Mouse (Mus musculus) R1 (cell line): Measurements from ENCODE around the gene Plekhg2.
A peak's percentile ranks its signal among the peaks of the same experiment; 100 is the strongest.

Source experiments
- DNase-seq: peaks from one replicate; pipeline ENCODE4 v3.0.0-alpha.2; 2018; ENCODE audit warnings: low read depth, low spot score

The Plekhg2 gene

DNA sequence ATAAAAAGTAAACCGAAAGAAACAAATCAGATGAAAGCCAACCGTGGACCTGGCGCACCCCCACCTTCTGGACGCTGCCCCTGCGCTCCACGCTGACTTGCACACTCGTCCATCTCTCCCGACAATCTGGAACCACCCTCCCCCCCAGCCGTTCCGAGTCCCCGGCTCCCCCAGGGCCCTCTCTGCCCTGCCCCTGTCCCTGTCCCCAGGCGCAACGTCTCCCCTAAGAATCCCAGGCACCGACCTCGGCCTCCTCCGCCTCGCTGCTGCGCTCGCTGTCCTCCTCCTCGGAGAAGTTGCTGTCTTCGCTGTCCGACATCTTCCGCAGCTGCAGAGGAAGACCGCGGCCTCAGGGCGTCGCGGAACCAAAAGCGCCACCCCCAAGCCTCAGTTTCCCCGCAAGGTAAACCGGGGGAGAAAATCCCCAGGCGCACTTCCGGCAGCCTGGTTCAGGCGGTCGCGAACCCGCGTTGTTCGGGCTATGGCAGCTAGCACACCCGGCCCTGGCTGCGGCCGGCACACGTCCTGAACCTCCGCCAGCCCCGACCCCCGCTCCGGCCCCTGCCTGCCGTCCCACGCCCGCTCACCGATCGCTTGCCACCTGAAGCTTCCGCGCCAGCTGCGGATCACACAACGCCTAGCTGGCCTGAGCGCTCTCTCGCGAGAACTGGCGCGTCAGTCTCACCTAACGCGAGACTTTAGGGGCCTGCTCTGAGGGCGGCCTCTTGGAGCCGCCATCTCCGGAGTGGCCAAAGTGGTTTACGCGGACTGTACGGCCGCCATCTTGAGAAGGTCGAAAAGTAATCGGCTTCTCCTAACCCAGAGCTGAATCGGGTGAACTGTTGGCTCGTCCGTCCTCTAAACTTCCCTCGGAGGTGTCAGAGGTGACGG lies 34.0 kb downstream of the Plekhg2 start, which contains the start of gene Supt5:
Gene Supt5, minus strand, starts transcription at position 639 of the 891 bp plus-strand sequence.
- DNase-seq = peak; percentile 99

DNA sequence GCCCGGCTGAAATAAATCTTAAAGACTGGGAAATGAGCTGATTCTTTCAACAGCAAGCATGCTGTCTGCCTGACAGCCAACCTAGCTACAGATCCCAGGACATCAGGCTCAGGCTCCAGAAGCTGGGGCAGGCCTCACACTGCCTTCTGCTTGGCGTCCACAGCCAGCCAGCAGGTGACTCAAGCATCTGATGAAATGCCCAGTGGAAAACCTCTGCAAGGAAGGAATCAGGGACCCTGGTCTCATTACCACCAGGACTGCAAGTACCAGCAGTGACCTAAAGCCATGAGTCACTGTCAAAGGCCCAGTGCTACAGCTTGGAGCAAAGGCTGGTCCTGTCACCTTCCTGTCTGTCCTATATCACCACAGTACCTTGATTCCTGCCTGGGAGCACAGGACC lies 36.9 kb downstream of the Plekhg2 start:
- no peak for DNase-seq

DNA sequence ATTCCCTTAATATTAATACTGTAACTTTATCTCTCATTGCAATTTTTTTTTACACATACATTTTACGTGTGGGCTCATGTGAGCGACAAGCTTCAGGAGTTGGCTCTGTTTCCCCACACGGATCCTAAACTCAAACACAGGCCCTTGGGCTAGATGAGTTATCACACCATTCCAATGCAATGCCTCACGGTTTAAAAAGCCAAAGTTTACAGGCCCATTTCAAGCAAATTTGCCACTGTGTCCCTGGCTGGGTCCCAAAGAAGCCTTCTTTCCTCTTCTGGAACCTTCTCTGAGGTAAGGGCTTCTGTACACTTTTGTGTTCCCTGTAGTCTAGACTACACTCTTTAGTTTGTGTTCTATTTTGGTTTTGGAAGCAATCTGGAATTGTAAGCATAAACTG lies 37.9 kb downstream of the Plekhg2 start:
- no peak for DNase-seq

DNA sequence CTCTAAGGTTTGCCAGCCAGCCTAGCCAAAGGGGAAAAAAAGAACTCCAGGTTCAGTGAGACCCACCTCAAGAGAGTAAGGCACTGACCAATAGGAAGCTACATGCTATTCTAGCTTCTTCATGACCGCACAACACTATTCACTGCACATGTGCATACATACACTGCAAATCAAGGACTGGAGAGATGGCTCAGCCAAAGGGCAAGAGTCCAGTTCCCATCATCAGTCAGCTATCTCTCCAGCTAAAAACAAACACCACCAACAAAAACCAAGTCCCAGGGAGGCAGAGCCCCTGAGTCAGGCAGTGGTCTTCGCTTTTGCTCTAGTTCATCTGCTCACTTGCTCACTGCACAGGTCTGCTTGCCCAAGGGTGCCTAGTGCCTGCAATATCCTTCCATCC lies 44.1 kb downstream of the Plekhg2 start:
- DNase-seq = no peak

DNA sequence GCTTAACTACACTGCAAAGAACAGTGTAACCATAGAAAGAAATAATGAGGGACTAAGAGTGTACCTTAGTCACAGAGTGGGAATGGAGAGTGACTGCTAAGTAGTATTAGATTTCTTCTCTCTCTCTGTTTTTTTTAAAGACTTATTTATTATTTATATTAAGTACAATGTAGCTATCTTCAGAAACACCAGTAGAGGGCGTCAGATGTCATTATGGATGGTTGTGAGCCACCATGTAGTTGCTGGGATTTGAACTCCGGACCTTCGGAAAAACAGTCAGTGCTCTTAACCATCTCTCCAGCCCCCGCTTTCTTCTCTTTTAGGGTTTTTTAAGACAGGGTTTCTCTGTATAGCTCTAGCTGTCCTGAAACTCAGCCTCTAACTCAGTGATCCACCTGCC lies 45.9 kb downstream of the Plekhg2 start:
- no peak for DNase-seq

DNA sequence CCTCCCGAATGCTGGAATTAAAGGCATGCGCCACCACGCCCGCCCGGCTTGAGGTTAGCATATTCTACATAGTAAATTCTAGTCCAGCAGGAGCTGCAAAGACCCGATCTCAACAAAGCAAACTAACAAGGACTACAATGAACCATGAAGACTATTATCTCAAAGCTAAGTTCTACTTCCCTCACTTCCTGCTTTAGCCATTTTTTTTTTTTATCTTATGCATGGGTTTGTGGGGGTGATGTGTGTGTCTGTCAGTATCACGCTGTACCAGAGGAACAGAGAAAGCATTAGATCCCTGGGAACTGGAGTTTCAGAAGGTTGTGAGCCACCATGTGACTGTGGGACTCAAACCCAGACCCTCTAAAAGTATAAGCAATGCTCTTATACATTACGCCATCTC lies 47.1 kb downstream of the Plekhg2 start:
- DNase-seq = peak; percentile 40

DNA sequence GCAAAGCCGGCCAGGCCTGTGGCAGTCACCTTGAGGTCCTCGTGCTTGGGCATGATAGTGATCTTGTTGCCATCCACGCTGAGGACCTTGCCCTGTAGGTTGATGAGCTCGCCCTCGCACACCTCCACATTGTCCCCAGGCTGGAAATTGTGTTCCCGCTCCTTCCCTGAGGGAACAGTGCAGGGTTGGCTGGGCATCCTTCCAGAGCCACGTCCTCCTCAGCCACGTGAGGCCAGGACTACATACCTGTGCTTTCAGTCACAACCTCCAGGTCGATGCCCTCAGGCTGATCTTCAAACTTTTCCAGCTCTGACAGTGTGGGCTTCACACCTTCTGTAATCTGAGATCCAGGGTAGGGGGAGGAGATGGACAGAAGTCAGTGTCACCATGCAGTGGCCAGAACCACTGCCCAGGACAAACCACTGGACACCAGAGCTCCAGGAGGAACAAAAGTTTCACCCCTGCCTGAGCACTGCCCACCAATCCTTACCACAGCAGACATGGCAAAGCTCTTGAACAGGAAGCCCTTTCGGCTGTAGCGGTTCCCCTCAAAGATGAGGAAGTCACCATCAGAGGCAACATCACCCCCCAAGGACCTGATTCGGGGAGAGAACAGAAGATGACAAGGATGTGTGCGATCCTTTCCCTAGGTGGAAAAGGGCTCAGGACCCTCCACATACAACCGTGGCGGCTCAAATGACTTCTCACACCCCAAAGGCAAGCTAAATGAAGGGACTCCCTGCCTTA lies 50.3 kb downstream of the Plekhg2 start:
- no peak for DNase-seq

DNA sequence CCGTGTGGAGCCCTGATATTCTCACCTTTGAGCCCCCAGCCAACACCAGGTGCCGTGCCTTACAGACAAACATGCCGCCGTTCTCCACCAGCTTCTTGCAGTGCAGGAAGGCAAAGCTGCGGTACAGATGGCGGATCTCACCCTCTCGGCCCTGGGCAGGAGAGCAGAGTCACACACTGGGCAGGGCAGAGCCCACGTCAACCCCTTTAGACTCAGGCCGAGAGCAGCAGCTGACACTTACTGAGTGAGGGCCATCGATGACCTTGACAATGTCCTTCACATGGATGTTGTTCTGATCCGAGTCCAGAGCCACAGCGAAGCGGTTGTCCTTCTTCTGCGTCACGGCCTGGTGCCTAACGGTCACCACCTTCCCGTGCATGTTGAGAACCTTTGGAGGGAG lies 53.7 kb downstream of the Plekhg2 start:
- DNase-seq = no peak

DNA sequence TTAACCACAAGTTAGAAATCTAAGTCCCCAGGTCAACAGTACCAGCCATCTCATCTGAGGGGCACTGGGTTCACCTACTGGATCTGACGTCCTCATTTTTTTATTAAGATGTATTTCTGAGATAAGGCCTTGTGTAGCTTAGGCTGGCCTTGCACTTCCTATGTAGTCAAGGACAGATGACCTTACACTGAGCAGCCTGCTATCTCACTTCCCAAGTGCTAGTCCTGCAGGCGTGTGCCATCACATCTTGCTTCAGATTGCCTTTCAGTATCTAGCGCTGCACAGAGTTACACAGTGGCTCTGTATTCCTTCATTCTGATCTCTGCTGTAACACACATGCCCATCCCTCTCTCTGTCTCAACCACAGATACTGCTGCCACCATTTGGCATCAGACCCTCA lies 54.4 kb downstream of the Plekhg2 start:
- no peak for DNase-seq

DNA sequence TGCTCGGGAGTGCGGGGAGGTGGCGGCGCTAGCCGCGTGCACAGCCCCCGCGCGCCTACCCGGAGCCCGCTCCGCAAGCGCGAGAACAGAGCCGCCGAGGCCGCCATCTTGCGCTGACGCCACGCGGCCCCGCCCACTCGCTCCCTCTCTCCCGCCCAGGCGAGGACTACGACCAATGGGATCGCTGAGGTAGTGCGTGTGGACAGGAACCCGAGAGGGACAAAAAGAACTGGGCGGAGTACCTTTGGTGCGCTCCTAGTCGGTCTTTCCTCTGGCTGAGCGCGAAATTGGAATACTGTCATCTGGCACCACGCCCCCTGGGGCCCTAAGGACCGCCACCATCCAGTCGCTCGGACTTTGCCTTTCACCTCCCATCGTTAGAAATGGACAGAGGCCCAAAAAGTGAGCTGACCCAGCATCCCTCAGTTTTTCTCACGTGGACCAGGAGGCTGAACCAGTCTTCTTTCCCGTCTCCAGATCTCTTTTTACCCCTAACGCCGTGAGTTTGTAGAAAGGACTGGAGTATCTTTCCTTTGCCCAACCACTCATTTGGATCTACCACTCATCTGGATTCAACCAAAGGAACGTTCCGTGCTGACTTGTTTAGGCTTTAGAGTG lies 60.4 kb downstream of the Plekhg2 start, which contains the start of gene Timm50:
Gene Timm50, minus strand, starts transcription at position 147 of the 618 bp plus-strand sequence.
- DNase-seq = peak; percentile 98

DNA sequence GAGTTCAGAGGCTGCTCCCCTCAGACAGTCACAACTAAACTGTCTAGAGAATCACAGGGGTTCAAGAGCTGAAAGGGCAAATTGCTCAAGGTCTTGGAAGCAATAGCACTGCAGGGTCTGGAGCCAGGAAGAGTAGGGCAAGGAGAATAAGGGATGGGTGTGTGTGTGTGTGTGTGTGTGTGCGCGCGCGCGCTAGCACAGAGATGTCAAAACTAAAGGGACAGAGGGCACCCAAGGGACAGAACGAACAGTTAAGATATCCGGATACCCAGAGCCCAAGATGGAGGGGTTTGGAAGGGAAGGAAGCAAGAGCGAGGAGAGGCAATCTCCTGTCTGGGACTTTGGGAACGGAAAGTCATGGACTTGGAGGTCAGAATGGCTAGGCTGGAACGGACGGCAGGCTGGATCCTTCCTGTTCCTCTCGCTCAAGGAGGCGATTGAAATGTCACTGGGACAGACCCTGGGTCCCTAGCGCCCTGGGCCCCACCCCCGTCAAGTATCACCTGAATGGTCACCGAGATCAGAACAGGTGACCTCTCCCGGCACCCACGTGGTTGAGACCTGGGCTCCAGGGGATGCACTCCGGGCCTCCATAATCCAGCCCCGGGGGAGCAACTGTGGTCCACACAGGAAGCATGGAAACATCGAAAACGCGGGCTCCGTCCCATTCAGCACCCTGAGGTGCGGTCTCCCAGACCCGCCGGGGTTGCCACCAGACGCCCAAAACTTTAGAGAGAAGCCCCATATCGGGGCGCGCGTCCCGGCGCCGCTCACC lies 61.1 kb downstream of the Plekhg2 start:
- DNase-seq = peak; percentile 60

DNA sequence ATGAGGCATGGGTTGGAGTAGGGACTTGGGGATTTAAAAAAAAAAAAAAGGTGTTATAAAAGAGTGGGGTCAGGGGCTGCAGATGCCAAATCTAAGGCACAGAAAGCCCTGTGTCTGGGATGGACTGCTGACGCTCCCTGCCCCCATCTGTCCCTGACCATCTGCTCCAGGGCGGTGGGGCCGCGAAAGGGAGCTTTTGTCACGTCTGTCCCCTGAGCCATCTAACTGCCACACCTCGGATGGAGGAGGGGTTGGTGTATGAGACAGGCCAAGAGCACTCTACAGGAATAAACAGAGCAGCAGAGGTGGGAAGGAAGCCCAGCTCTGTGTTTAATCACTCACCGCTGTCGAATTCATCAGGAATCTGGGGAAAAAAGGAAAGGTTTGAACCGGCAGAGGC lies 62.7 kb downstream of the Plekhg2 start:
- no peak for DNase-seq
